Mouse (Mus musculus) spleen, postnatal 0 days (tissue): Measurements from ENCODE around the gene Togaram1. TPM values are rescaled to one million over a fixed set of nuclear protein-coding genes. Genes with fewer than 3 reads are reported as not detected.

Experiments
- polyA plus RNA-seq: library from polyadenylated mRNA; unstranded; fragments of >200 nt; fragmentation: Nextera tagmentation; extraction: Ambion mirVana; gene quantifications from 2 replicates; pipeline ENCODE4 v1.2.1, GENCODE M21; 2015

Togaram1 gene
- 10.1 and 11.6 TPM in 2 replicates for polyA plus RNA-seq

DNA sequence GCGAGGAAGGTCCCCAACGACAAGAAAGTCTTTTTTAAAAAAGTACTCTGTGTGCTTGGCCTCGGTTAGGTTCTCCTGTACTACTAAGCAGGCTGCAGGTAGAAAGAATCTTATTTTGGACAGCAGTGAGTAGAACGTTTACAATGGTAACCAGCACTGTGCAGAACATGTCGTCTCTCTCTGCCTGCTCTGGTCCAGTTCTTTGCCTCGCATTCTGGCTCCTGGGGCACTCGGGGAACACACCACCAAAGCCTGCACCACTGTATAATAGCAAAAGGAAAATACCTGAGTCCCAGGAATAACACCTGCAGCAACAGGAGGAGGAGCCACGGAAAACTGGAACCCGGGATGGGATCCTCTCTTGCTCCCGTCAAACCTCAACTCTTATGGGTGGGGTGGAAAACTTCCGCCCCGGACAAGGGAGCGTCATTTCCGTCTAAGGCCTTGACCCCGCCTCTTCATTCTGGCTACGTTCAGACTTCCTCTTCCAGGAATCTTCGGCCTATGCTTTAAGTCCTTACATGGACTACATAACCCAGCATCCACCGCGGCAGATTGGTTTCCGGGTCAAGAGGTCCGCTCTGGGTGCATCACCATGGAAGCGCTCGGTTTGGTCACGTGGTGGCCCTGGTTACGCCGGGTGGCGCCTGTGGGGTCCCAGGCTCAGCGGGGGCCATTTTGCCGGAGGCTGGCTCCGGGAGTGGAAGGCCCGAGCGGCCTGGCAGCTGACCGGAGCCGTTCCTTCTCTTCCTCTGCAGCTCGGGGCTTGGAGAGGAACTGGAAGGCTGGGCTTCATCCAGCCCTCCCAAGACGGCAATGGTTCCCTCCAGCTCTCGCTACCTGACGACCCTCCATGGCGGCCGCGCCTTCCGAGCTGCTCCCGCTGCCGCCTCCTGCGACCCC is at the start of gene Togaram1, which contains the start of gene Klhl28:
Gene Togaram1 (plus strand): TSS at position 681 of the 903 bp plus-strand sequence.
Gene Klhl28 (minus strand): TSS at position 411 of the 903 bp plus-strand sequence.

DNA sequence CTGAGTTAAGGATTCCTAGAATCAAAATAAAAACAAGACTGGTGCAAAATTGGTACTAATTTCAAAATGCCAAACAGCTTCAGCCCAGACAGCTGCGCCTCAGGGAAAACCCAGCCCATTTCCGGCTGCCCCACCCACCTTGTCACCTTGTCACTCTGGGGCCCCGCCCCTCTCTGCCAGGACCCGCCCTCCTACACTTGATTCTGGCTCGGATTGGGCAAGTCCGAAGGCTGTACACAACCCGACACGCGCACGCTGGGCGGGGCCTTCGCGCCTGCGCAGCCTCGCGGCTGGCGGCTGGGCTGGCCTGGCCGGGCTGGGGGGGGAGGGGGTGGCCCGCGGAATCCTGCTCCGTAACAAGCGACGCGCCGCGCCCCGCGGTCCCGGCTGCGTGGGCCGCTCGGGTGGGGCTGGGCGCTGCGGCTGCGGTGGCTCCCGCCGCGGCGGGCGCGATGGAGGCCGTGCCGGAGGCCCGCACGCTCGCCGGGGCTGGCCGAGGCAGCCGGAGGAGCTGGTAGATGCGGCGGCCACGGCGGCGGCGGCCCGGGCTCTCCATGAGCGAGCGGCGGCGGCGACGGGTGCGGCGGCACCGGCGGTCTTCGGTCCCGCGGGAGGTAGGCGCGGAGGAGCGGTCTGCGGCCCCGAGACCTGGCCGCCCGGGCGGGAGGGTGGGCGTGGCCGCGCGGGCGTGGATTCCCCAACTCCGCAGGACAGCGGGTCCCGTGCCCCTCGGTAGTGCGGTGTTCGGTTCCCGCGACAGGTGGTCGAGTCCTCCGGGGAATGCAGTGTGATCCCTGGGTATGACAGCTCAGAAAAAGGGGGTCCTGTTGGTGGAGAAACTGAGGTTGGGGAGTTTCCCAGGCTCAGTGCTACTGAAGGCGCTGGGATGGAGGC is 47.8 kb upstream of the Togaram1 start, which contains the start of gene Gm527:
Gene Gm527 (plus strand): TSS at position 329 of the 894 bp plus-strand sequence.

DNA sequence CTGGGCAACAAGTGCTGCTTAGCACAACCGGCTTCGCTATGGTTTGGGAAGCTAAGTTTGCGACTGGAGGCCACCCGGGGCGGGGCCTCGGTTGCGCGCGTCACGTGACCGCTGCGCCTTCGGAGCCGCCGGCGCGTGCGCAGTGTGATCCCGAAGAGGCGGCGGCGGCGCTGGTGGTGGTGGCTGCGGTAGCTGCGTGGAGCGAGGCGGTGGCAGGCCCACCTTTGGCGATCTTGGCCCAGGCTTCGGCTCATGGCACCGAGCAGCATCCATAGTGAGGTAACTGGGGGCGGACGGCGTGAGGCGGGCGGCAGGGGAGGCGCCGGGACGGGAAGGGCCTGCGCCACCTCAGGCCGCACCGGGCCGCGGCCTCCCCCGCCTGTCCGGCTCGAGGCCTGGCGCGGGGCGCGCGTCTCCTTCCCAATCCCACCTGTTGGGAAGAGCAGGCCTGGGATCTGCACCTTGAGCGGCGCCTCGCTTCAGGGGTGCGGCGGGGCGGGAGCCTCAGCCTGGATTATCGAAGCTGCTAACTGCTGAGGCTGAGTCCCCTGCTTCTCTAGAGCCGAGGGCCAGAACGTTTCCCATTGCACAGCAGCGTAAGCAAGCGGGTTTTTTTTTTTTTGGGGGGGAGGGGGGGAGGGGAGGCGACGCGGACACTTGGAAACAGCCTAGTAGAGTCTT is 70.7 kb downstream of the Togaram1 start, which contains the start of gene Prpf39:
Gene Prpf39 (plus strand): TSS at position 144 of the 681 bp plus-strand sequence.

Other genes with a start within 250 kb of the Togaram1 start
- gene Gm527, start 47.9 kb upstream of the Togaram1 start, polyA plus RNA-seq, result 1.3 and 1.6 TPM in 2 replicates
- 5.9 and 7.7 TPM in 2 replicates for gene Klhl28, start 270 bp upstream of the Togaram1 start, polyA plus RNA-seq
- 24.5 and 27.4 TPM in 2 replicates for gene Prpf39, start 70.5 kb downstream of the Togaram1 start, polyA plus RNA-seq
- gene Fkbp3, start 108.2 kb downstream of the Togaram1 start, polyA plus RNA-seq, result 181 and 186 TPM in 2 replicates
- gene Fancm, start 109.8 kb downstream of the Togaram1 start, polyA plus RNA-seq, result 7.2 and 8.2 TPM in 2 replicates
- gene Mis18bp1, start 206.8 kb downstream of the Togaram1 start, polyA plus RNA-seq, result 51.5 and 57.9 TPM in 2 replicates